8 mouse cellular contexts compared by ENCODE assay signal in genomic region chr9:78601046-78601730, GRCm38 (mm10). TPM values are rescaled to one million over a fixed set of nuclear protein-coding genes. Genes with fewer than 3 reads are reported as not detected.
DNase-seq lines count a peak whose midpoint lies in the region; ATAC-seq and TF ChIP-seq lines count a peak whose summit lies in the region.
"Had no signal": no experiment of that assay in that cellular context is flagged by ENCODE, and none has a peak within 500 bp of the region (broad histone marks: within the 10 kb centered on the region; RNA-seq: fewer than 3 reads in every experiment).

No protein-coding gene starts in this region.

- H3K9ac ChIP-seq in hindbrain, postnatal 0 days (replicated peaks; ENCODE audit: low read length), result no peak overlapping the region
- H3K9ac ChIP-seq in hindbrain, embryonic 12.5 days, result no peak overlapping the region
- H3K9ac ChIP-seq: embryonic facial prominence, embryonic 13.5 days had no signal

- no peaks in the 10 kb centered on the region for H3K9me3 ChIP-seq in hindbrain, postnatal 0 days (ENCODE audit: low read length)
- no peaks in the 10 kb centered on the region for H3K9me3 ChIP-seq in hindbrain, embryonic 12.5 days (replicated peaks)
- H3K9me3 ChIP-seq: embryonic facial prominence, embryonic 13.5 days had no signal

- no peaks in the 10 kb centered on the region for H3K36me3 ChIP-seq in hindbrain, postnatal 0 days (ENCODE audit: insufficient read depth, low read length)
- H3K36me3 ChIP-seq in hindbrain, embryonic 12.5 days, result no peaks in the 10 kb centered on the region
- H3K36me3 ChIP-seq: embryonic facial prominence, embryonic 13.5 days had no signal

- H3K4me2 ChIP-seq in hindbrain, postnatal 0 days (ENCODE audit: low read depth, low read length), result no peak overlapping the region
- H3K4me2 ChIP-seq in hindbrain, embryonic 12.5 days (replicated peaks), result no peak overlapping the region
- H3K4me2 ChIP-seq: embryonic facial prominence, embryonic 13.5 days had no signal

- no peak for ATAC-seq in hindbrain, postnatal 0 days
- no peak for ATAC-seq in hindbrain, embryonic 12.5 days (ENCODE audit: low FRiP score)

- H3K27ac ChIP-seq in hindbrain, postnatal 0 days, result no peak overlapping the region
- no peak overlapping the region for H3K27ac ChIP-seq in hindbrain, embryonic 12.5 days
- H3K27ac ChIP-seq: embryonic facial prominence, embryonic 13.5 days had no signal

- no peaks in the 10 kb centered on the region for H3K4me1 ChIP-seq in hindbrain, postnatal 0 days (ENCODE audit: insufficient read depth, low read length)
- H3K4me1 ChIP-seq in hindbrain, embryonic 12.5 days, result no peaks in the 10 kb centered on the region
- H3K4me1 ChIP-seq: embryonic facial prominence, embryonic 13.5 days had no signal

- TF ChIP-seq CTCF in hindbrain, postnatal 0 days (IDR thresholded peaks at IDR 0.05; ENCODE audit: low read depth), result peak; percentile 64

- H3K27me3 ChIP-seq in hindbrain, postnatal 0 days (ENCODE audit: insufficient read depth, low read length), result no peaks in the 10 kb centered on the region
- no peaks in the 10 kb centered on the region for H3K27me3 ChIP-seq in hindbrain, embryonic 12.5 days
- H3K27me3 ChIP-seq: embryonic facial prominence, embryonic 13.5 days had no signal

- H3K4me3 ChIP-seq in hindbrain, postnatal 0 days (ENCODE audit: low read length), result no peak overlapping the region
- H3K4me3 ChIP-seq in hindbrain, embryonic 12.5 days, result no peak overlapping the region
- H3K4me3 ChIP-seq: embryonic facial prominence, embryonic 13.5 days had no signal

- 56% methylated on average over 4 of the region's 4 CpGs for WGBS in hindbrain, postnatal 0 days
- 64% methylated on average over 4 of the region's 4 CpGs for WGBS in hindbrain, embryonic 12.5 days

- DNase-seq in hindbrain, postnatal 0 days (ENCODE audit: low spot score), result peak; percentile 46
- peak; percentile 55 for DNase-seq in testis, postnatal 10 days (ENCODE audit: low spot score)
- no peak for DNase-seq in testis, postnatal 14 days (ENCODE audit: low spot score)
- peak; percentile 36 to 65 for DNase-seq in adrenal gland, postnatal 36 days
- DNase-seq in retina, postnatal 1 day, result peak; percentile 35
- no peak for DNase-seq in gastrocnemius, postnatal 4 days (ENCODE audit: low spot score in 2 of 2)

RNA-seq across cellular contexts. Expression of gene Slc17a5, which starts 13.3 kb away (rescaled TPM):
- 9.9 and 10.2 TPM in 2 replicates for total RNA-seq in hindbrain, postnatal 0 days (2014; rRNA removed)
- 15.5 and 16.6 TPM in 2 replicates for polyA plus RNA-seq in hindbrain, postnatal 0 days (2015; fragmentation: Nextera tagmentation; extraction: Ambion mirVana)
- 15.1 and 16.9 TPM in 2 replicates for polyA plus RNA-seq in hindbrain, embryonic 12.5 days (2016; fragmentation: Nextera tagmentation; extraction: Ambion mirVana)
- 10 to 100 TPM in 1 of 2 experiments, 1 to 10 TPM in 1; 7.4 to 16.4 TPM for total RNA-seq in adrenal gland, postnatal 36 days (2021)
- 1 to 10 TPM; 7.6 to 7.9 TPM for total RNA-seq in gastrocnemius, postnatal 4 days (2021)

RNA-seq across cellular contexts. Expression of gene Cd109, which starts 14.2 kb away (rescaled TPM):
- 2.1 and 3.2 TPM in 2 replicates for total RNA-seq in hindbrain, postnatal 0 days (2014; rRNA removed)
- 1.3 and 1.7 TPM in 2 replicates for polyA plus RNA-seq in hindbrain, postnatal 0 days (2015; fragmentation: Nextera tagmentation; extraction: Ambion mirVana)
- 3.6 and 4.2 TPM in 2 replicates for polyA plus RNA-seq in hindbrain, embryonic 12.5 days (2016; fragmentation: Nextera tagmentation; extraction: Ambion mirVana)
- under 1 TPM; 0.26 to 0.30 TPM for total RNA-seq in adrenal gland, postnatal 36 days (2021)
- total RNA-seq in gastrocnemius, postnatal 4 days (2021), result 10 to 100 TPM; 11.9 to 13.0 TPM

Comparison
In these comparisons a context has a peak if more than half of its experiments do, and no peak if none do; other contexts are left out.
1. DNase-seq: peak in hindbrain, postnatal 0 days (single experiment), testis, postnatal 10 days (single experiment), adrenal gland, postnatal 36 days (2 of 2) and retina, postnatal 1 day (single experiment); none in testis, postnatal 14 days (single experiment) and gastrocnemius, postnatal 4 days (0 of 2).